Mouse (Mus musculus) T-helper 1 cell (primary cell): ENCODE results near the gene Atxn7l1.

Source experiments
- in situ Hi-C: fragments of 300-600 bp; cut with MboI, MseI; formaldehyde crosslinking; loops from one replicate; pipeline ENCODE4 v1.15.1; 2025; ENCODE audit warnings: high pct_unique_total_duplicates

Gene Atxn7l1

DNA sequence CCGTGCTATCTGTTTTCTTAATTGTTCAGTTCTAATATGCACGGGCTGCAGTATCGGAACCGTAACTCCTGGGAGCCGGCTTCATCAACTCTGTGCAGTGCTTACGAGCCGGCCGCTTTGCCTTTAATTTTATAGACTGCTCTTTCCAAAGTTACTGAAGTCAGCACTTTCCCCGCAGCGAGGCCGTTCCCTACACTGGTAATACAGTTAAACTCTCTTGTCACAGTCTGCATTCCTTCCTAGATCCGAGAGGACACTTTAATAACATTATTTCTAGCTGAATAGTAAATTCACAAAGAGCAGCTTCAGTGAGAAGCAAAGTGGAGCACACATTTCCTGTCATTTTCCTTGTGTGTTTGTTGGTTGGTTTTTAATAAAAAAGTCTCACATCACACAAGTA lies 124.4 kb downstream of the Atxn7l1 start:
- in situ Hi-C loops: no loop called here

GRCm38 (mm10) chr12:33272441-33272840 lies 124.9 kb downstream of the Atxn7l1 start:
- in situ Hi-C loops: no loop called here

GRCm38 (mm10) chr12:33273147-33273546 lies 125.7 kb downstream of the Atxn7l1 start:
- in situ Hi-C loops: no loop called here

DNA sequence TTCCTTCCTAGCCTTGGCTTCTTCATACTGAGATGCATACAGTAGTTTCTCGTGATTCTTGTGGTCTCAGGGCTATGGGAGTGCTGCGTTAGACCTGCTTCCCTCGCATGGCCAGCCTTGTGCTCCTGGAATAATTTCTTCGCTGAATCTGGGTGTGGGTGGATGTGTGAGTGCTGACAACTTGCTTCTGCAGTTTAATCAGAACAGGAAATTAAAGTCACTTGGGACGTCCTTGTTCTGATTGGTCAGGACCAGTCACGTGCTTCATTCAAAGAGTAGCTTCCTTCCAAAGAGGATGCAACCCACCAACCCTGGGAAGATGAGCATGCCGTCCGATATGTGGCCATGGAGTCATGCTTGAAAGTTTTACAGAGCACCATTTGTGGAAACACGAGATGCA lies 126.2 kb downstream of the Atxn7l1 start:
- in situ Hi-C loops: no loop called here

- in situ Hi-C loops: loop anchor here (5.0 kb wide), 1 partner anchor 249 kb away; no protein-coding TSS in a partner anchor
Measured at GRCm38 (mm10) chr12:33276028-33276427, 128.5 kb downstream of the Atxn7l1 start.

DNA sequence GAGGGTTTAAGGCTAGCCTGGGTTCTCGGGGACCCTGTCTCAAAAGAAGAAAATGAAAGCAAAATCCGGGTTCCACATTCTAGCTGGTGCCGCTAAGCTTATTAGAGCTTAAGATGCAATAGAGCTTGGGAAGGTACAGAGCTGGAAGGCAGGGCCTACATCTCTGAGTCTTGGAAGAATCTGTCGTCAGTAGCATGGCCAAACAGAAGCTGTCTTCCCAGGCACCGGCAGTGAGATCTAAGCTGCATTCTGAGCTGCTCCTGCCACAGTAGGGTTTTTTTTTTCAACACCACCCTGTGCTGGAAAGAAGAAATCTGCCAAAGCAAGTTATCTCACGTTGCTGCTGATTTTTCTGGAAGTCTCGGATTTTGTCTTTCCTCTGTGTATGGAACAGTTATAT lies 129.9 kb downstream of the Atxn7l1 start:
- in situ Hi-C loops: loop anchor here (5.0 kb wide), 1 partner anchor 250 kb away; no protein-coding TSS in a partner anchor

- in situ Hi-C loops: loop anchor here (5.0 kb wide), 1 partner anchor 252 kb away; no protein-coding TSS in a partner anchor
Measured at GRCm38 (mm10) chr12:33279159-33279558, 131.7 kb downstream of the Atxn7l1 start.

- in situ Hi-C loops: loop anchor here (5.0 kb wide), 1 partner anchor 99 kb away; no protein-coding TSS in a partner anchor
Measured at GRCm38 (mm10) chr12:33280805-33281204, 133.3 kb downstream of the Atxn7l1 start.

DNA sequence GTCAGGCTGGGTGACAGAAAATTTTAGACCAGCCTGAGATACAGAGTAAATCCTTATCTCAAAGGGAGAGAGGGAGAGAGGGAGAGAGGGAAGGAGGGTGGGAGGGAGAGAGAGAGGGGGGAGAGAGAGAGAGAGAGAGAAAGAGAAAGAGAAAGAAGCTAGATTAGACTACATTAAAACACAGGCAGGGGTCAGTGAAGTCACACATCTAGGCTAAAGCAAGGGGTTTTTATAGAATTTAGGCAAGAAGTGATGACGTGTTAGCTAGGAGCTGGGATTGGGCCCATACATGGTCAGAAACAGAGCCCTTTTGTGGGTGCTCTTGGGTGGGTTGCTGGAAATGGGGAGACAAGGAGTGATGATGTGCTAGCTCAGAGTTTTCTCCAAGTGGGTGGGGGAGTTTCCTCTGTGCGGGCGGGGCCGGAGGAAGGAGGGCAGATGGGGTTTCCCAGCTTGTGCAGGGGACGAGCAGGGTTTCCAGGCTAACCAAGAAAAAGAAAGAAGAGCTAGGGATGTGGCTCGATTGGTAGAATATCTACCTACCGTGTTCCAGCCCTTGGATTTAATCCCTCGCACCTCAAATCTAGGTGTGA lies 136.9 kb downstream of the Atxn7l1 start:
- in situ Hi-C loops: loop anchor here (5.0 kb wide), 1 partner anchor 102 kb away; no protein-coding TSS in a partner anchor

DNA sequence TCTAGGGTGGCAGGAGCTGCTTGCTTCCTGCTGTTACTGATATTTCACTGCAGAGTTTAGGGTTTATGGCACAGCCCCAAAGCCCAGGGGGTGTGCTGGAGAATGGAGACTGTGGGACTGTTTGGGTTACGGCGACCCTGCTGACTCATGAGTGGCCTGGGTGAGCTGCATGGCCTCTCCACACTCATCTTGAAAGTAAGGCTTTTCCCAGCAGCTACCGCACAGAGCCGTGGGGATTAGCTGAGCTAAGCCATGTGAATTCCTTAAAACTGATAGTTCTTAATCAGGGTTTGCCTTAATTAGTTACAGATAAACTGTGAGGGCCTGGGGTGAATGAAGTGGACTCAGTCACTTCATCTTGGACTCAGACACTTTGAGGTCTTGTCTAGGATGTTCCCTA lies 137.9 kb downstream of the Atxn7l1 start:
- in situ Hi-C loops: no loop called here

DNA sequence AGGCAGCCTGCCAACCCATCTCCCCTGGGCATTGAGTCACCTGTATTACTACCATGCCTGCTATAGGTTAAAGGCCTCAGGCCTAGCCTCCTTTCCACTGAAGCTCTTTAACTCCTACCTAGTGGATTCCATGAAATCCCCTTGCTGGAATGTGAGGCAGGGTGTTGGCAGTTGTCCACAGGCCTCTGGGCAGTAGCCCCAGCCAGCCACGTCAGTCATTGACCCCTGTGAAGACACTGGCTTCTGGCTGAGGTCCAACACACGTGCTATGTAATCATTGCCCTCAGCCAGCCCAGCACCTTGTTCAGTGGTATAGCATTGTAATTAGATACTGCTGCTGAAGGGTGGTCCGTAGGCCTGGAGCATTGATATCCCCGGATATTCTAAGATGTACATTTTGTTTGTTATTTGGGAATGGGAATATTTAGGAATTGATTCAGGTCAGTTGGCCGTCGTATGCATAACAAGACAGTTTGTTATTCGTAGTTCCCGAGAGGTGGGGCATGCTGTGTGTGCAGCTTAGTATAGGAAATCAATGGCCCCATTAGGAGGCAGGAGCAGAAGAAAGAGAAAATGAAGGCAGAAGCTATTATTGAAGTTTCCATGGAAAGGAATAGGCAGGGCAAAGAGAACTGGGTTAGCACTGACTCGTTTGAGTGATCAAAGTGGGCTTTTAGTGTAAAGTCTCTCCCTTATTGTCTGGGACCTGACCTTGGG lies 138.6 kb downstream of the Atxn7l1 start:
- in situ Hi-C loops: no loop called here

DNA sequence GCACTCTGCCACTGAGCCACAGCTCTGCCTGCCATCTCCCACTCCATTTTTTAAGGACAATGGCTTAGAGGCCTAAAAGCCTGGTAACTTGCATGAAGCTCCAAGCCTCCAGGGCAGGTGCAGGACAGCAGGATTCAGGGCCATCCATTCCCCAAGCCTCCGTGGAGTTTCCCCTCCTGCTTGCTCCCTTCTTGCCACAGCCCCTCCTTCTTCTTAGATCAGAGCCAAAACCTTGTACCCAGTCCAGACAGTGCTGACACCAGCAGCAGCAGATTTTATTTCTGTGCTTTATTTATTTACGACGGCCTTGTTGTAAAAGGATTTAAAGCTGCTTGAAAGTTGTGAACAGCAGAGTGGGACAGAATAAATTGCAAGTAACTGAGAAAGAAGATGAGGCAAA lies 140.2 kb downstream of the Atxn7l1 start:
- in situ Hi-C loops: no loop called here

GRCm38 (mm10) chr12:33288746-33289145 lies 141.3 kb downstream of the Atxn7l1 start:
- in situ Hi-C loops: no loop called here

DNA sequence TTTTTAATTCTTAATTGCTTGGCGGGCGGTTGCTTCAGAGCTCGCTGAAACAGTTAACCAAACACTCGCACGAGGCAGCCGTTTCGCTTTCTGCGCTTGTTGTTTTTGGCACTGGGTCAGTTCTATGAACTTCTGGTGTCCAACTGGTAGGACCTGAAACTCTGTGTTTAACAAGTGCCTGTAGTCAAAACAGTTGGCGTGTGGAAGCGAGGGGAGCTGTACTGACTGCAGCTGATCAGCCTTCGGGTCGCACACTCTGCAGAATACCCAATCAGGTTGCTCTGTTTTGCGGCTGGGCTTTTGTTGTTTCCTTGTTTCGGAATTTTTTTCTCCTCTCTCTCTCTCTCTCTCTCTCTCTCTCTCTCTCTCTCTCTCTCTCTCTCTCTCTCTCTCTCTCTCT lies 154.6 kb downstream of the Atxn7l1 start:
- in situ Hi-C loops: loop anchor here (10.0 kb wide), 1 partner anchor 967 kb away; no protein-coding TSS in a partner anchor

GRCm38 (mm10) chr12:33302523-33303383 lies 155.3 kb downstream of the Atxn7l1 start:
- in situ Hi-C loops: loop anchor here (10.0 kb wide), 1 partner anchor 968 kb away; no protein-coding TSS in a partner anchor

- in situ Hi-C loops: loop anchor here (10.0 kb wide), 1 partner anchor 969 kb away; no protein-coding TSS in a partner anchor
Measured at GRCm38 (mm10) chr12:33303384-33303770, 155.9 kb downstream of the Atxn7l1 start.

DNA sequence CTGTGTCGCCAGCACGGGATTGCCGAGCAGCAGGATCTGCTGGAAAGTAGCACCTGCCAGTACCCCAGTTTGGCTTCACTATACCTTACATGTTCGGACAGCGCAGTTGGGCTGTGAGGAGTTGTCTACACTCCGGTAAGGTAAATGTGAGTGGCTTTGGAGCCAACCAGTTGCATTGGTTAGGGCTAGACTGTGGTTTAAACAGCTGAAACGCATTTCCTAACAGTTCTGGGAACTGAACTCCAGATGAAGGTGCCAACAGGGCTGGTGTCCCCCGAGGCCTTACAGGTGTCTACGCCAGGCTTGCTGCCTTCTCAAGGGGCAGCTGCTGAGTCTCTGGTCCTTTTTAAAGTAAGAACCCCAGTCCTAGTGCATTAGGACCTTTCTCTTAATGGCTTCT lies 157.6 kb downstream of the Atxn7l1 start:
- in situ Hi-C loops: loop anchor here (10.0 kb wide), 1 partner anchor 970 kb away; no protein-coding TSS in a partner anchor

GRCm38 (mm10) chr12:33306476-33306875 lies 159.0 kb downstream of the Atxn7l1 start:
- in situ Hi-C loops: loop anchor here (10.0 kb wide), 1 partner anchor 972 kb away; no protein-coding TSS in a partner anchor

DNA sequence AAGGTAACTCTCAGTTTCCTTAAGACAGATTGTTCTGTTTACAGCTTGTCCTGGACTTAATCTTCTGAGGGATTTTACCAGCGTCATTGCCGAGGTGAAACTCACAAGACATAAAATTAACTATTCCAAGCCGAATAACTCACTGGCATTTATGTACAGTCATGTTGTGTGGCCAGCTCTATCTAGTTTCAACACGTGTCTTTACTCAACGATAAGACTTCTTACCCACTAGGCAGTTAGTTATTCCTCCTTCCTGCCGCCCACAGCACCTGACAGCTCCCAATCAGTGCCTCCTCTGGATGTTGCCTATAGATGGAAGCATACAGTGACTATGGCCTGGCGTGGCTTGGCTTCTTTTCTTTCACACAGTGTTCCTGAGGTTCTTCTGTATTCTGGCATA lies 161.2 kb downstream of the Atxn7l1 start:
- in situ Hi-C loops: loop anchor here (10.0 kb wide), 1 partner anchor 974 kb away; no protein-coding TSS in a partner anchor

- in situ Hi-C loops: no loop called here
Measured at GRCm38 (mm10) chr12:33313828-33314671, 166.6 kb downstream of the Atxn7l1 start.
